Comparison of ENCODE assay signal across 8 mouse cellular contexts in genomic region chr9:119107566-119107965, GRCm38 (mm10). TPM values are rescaled to one million over a fixed set of nuclear protein-coding genes. Genes with fewer than 3 reads are reported as not detected.
A peak's percentile ranks its signal among the peaks of the same experiment; 100 is the strongest.
DNase-seq lines count a peak whose midpoint lies in the region; TF ChIP-seq lines count a peak whose summit lies in the region.
"Had no signal": no experiment of that assay in that cellular context is flagged by ENCODE, and none has a peak within 500 bp of the region (broad histone marks: within the 10 kb centered on the region; RNA-seq: fewer than 3 reads in every experiment).

No protein-coding gene starts in this region.

- H3K9ac ChIP-seq in ES-Bruce4 (ENCODE audit: low read depth, poor library complexity, severe bottlenecking) = no peak overlapping the region
- H3K9ac ChIP-seq: limb, embryonic 13.5 days had no signal

- peak; percentile 52 for TF ChIP-seq CTCF in left cerebral cortex, adult 2 months (IDR thresholded peaks at IDR 0.05)
- TF ChIP-seq CTCF in ES-Bruce4 (IDR thresholded peaks at IDR 0.05; ENCODE audit: low read depth, low read length) = peak; percentile 78

- H3K27ac ChIP-seq in left cerebral cortex, adult 2 months = no peak overlapping the region
- H3K27ac ChIP-seq in ES-Bruce4 (ENCODE audit: insufficient read depth, low read length) = no peak overlapping the region
- H3K27ac ChIP-seq: limb, embryonic 13.5 days had no signal

- no peaks in the 10 kb centered on the region for H3K4me1 ChIP-seq in ES-Bruce4 (ENCODE audit: control insufficient read depth, insufficient read depth, low read length)

- H3K9me3 ChIP-seq in ES-Bruce4 (replicated peaks; ENCODE audit: control insufficient read depth, insufficient read depth, low read length, poor library complexity, severe bottlenecking) = no peaks in the 10 kb centered on the region
- H3K9me3 ChIP-seq: limb, embryonic 13.5 days had no signal

- no peak overlapping the region for H3K4me3 ChIP-seq in left cerebral cortex, adult 2 months
- no peak overlapping the region for H3K4me3 ChIP-seq in ES-Bruce4 (ENCODE audit: low read depth, low read length)
- H3K4me3 ChIP-seq: limb, embryonic 13.5 days had no signal

- no peaks in the 10 kb centered on the region for H3K27me3 ChIP-seq in ES-Bruce4 (ENCODE audit: control insufficient read depth, insufficient read depth, low read length, poor library complexity, severe bottlenecking)

- TF ChIP-seq POLR2A in ES-Bruce4 (IDR thresholded peaks at IDR 0.05; ENCODE audit: insufficient read depth, low read length) = no peak

- no peak for TF ChIP-seq EP300 in ES-Bruce4 (IDR thresholded peaks at IDR 0.05; ENCODE audit: insufficient read depth, low read depth, low read length)

- no peak for DNase-seq in left cerebral cortex, adult 2 months (ENCODE audit: extremely low spot score in 1 of 2, low spot score in 2 of 2)
- no peak for DNase-seq in left cerebral cortex, adult 8-10 months (ENCODE audit: low spot score in 2 of 2)
- DNase-seq in R1 (ENCODE audit: low read depth, low spot score) = peak; percentile 82
- peak; percentile 60 to 73 for DNase-seq in kidney, adult 8-10 months
- DNase-seq in left cerebral cortex, postnatal 36 days (ENCODE audit: low spot score in 2 of 2) = no peak
- no peak for DNase-seq in cerebellum, adult 9-11 months

- intact Hi-C loops in left cerebral cortex, adult 2 months (cut with DNase I) = loop anchor here (10.0 kb wide), 1 partner anchor 217 kb away; the partner anchor contains the start of gene Oxsr1
- intact Hi-C loops in left cerebral cortex, postnatal 36 days (cut with DNase I) = no loop called here

- no peaks in the 10 kb centered on the region for H3K36me3 ChIP-seq in ES-Bruce4 (ENCODE audit: control insufficient read depth, insufficient read depth, low read length, poor library complexity, severe bottlenecking)
- H3K36me3 ChIP-seq: limb, embryonic 13.5 days had no signal

RNA-seq across cellular contexts. Expression of gene Dlec1, which starts 5.3 kb away (rescaled TPM):
- 1 to 10 TPM; 2.8 to 3.8 TPM for total RNA-seq in left cerebral cortex, adult 2 months (2021)
- total RNA-seq in left cerebral cortex, adult 8-10 months (2022) = 1 to 10 TPM; 1.7 to 8.5 (median 2.7) TPM
- 2.4 and 2.5 TPM in 2 replicates for polyA plus RNA-seq in ES-Bruce4 (2011; ENCODE audit: insufficient read depth, insufficient read length, low read depth, missing spikeins)
- 1 to 10 TPM; 4.1 to 5.1 TPM for total RNA-seq in left cerebral cortex, postnatal 36 days (2021)

RNA-seq across cellular contexts. Expression of gene Plcd1, which starts 14.3 kb away (rescaled TPM):
- 10 to 100 TPM; 15.2 to 16.2 TPM for total RNA-seq in left cerebral cortex, adult 2 months (2021)
- total RNA-seq in left cerebral cortex, adult 8-10 months (2022) = 10 to 100 TPM; 13.4 to 15.3 (median 14.4) TPM
- 22.0 and 23.2 TPM in 2 replicates for polyA plus RNA-seq in ES-Bruce4 (2011; ENCODE audit: insufficient read depth, insufficient read length, low read depth, missing spikeins)
- total RNA-seq in left cerebral cortex, postnatal 36 days (2021) = 10 to 100 TPM; 12.6 to 14.9 TPM

RNA-seq across cellular contexts. Expression of gene Acaa1b, which starts 49.3 kb away (rescaled TPM):
- total RNA-seq in left cerebral cortex, adult 2 months (2021) = 1 to 10 TPM; 1.8 TPM
- total RNA-seq in left cerebral cortex, adult 8-10 months (2022) = 1 to 10 TPM; 1.0 to 2.5 (median 2.0) TPM
- 0.78 and 2.1 TPM in 2 replicates for polyA plus RNA-seq in ES-Bruce4 (2011; ENCODE audit: insufficient read depth, insufficient read length, low read depth, missing spikeins)
- 1 to 10 TPM; 1.3 to 1.7 TPM for total RNA-seq in left cerebral cortex, postnatal 36 days (2021)

RNA-seq across cellular contexts. Expression of gene Gm47289, which starts 51.4 kb away (rescaled TPM):
- total RNA-seq in left cerebral cortex, adult 2 months (2021) = not detected
- total RNA-seq in left cerebral cortex, adult 8-10 months (2022) = not detected
- polyA plus RNA-seq in ES-Bruce4 (2011; ENCODE audit: insufficient read depth, insufficient read length, low read depth, missing spikeins) = not detected in 2 replicates
- not detected for total RNA-seq in left cerebral cortex, postnatal 36 days (2021)
- polyA plus RNA-seq: limb, embryonic 13.5 days had no signal

RNA-seq across cellular contexts. Expression of gene Vill, which starts 55.0 kb away (rescaled TPM):
- total RNA-seq in left cerebral cortex, adult 2 months (2021) = 1 to 10 TPM; 8.3 to 8.9 TPM
- total RNA-seq in left cerebral cortex, adult 8-10 months (2022) = 1 to 10 TPM; 5.3 to 7.6 (median 7.3) TPM
- 37.0 and 40.0 TPM in 2 replicates for polyA plus RNA-seq in ES-Bruce4 (2011; ENCODE audit: insufficient read depth, insufficient read length, low read depth, missing spikeins)
- 1 to 10 TPM; 5.1 to 9.6 TPM for total RNA-seq in left cerebral cortex, postnatal 36 days (2021)

Comparison
In these comparisons a context has a peak if more than half of its experiments do, and no peak if none do; other contexts are left out.
1. DNase-seq: peak in R1 (single experiment) and kidney, adult 8-10 months (2 of 2); none in left cerebral cortex, adult 2 months (0 of 2), left cerebral cortex, adult 8-10 months (0 of 2), left cerebral cortex, postnatal 36 days (0 of 2) and cerebellum, adult 9-11 months (single experiment).